Mouse (Mus musculus) embryonic stem cell, embryonic (primary cell): ENCODE measurements around the gene Wdr13.

Experiments used
- CTCF ChIA-PET, 4 experiments: fragments of 300-600 bp in 2 of 4; fragments of 350-600 bp in 2 of 4; sonication (Branson Sonifier 250); formaldehyde crosslinking; loops; one replicate each; lab custom pipeline; 2022; ENCODE audit warnings: inconsistent platforms in 2 of 4; lab: Charles Lee
- POLR2A ChIA-PET, 4 experiments: fragments of 300-600 bp in 2 of 4; fragments of 350-600 bp in 2 of 4; sonication (Branson Sonifier 250); formaldehyde crosslinking; loops; one replicate each; lab custom pipeline; 2022; ENCODE audit warnings: antibody characterized with exemption in 4 of 4, inconsistent platforms in 1 of 4; lab: Charles Lee

Gene Wdr13

GRCm38 (mm10) chrX:8132017-8132976, at the start of gene Wdr13:
Gene Wdr13 (minus strand): TSS chrX:8132892.
- ChIA-PET POLR2A (interaction anchor here (0.6 to 6.3 kb wide), 51 partner anchors 8 to 1145 kb away, joined by 3 to 92 read pairs (median 3); partner anchors contain the start of genes Rbm3 (in 3 of the 4), Ebp (in 2 of the 4), Hdac6 (in 2 of the 4) and Suv39h1 (in 2 of the 4)), CTCF (interaction anchor here in 1 of 4 experiments (0.7 kb wide), 1 partner anchor 706 kb away, joined by 4 read pairs; no protein-coding TSS in a partner anchor)

GRCm38 (mm10) chrX:8179646-8180045, 47.0 kb upstream of the Wdr13 start:
- POLR2A ChIA-PET = interaction anchor here in 2 of 4 experiments (1.0 to 1.3 kb wide), 3 partner anchors 13 to 34 kb away, joined by 3 read pairs; partner anchors contain the start of gene Rbm3 (in 1 of the 2)
- CTCF ChIA-PET = interaction anchor here in 1 of 4 experiments (0.6 kb wide), 1 partner anchor 789 kb away, joined by 4 read pairs; no protein-coding TSS in a partner anchor

DNA sequence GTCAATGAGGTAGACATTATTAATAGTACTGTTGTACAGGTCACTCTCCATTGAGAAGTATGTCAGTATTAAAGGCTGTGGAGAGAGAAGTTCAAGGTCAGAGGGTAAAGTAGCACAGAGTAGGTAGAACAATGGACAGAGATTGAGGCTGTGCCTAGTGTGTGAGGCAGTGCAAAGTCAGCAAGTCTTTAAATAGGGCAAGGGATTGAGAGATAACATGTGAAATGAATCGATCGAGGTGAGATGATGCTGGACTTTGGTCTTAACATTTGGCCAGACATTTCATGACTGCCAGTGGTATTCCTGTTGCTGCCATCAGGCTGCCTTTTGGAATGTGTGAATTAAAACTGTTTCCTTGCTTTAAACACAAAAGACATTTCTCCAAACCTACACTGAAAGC, 46.2 kb upstream of the Wdr13 start:
- POLR2A ChIA-PET = interaction anchor here in 1 of 4 experiments (1.1 to 1.3 kb wide), 2 partner anchors 13 to 17 kb away, joined by 3 read pairs; no protein-coding TSS in a partner anchor
- CTCF ChIA-PET = interaction anchor here in 1 of 4 experiments (0.6 kb wide), 1 partner anchor 789 kb away, joined by 4 read pairs; no protein-coding TSS in a partner anchor

DNA sequence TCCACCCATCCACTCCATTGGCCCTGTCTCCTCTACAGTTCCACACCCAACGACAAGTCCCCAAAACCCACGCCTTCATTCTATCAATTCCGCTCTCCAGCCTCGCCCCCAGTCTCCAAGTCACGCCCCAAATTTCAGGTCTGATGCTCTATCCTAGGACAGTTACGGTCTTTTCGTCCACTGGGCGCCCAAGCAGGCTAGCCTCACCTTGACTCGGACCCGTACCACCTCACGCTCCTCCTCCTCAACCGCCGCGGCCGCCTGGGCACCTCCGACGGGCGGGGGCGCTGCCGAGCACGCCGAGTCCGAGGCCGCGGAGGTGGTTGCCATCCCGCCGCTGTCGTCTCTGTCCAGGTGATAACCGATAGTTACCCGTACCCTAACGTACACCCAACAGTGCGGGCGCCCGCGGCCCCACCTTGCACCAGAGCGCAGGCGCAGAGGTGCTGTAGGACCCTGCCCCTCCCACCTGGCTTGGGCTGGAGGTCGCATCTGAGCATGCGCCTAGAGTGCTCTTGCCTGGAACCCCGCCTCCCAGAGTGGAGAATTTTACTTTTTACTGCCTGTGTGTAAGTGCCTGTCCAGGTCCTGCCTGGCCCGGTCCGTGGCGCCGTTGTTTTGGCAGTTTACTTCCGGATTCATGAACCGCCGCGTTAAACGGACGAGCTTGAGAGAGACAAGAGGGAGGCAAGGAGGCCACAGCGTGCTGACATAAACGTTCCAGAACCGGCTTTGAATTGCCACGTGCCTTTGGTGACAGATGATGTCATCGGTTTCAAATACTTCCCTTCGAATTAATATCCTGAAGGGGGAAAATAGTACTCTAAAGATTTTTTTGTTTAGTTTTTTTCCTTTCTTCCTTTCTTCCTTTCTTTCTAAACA, 43.1 kb upstream of the Wdr13 start, which contains the start of gene Tbc1d25:
TSS of gene Tbc1d25 (minus strand) at position 678 of the 882 bp plus-strand sequence.
- ChIA-PET CTCF (interaction anchor here in 1 of 4 experiments (0.5 kb wide), 1 partner anchor 924 kb away, joined by 3 read pairs; no protein-coding TSS in a partner anchor), POLR2A (interaction anchor here in 3 of 4 experiments (0.6 to 1.6 kb wide), 6 partner anchors 11 to 31 kb away, joined by 3 to 7 read pairs (median 6); partner anchors contain the start of genes Porcn (in 1 of the 3) and Rbm3 (in 1 of the 3))

- ChIA-PET POLR2A (interaction anchor here in 3 of 4 experiments (0.6 to 1.6 kb wide), 8 partner anchors 10 to 35 kb away, joined by 3 to 7 read pairs (median 4); partner anchors contain the start of genes Porcn (in 1 of the 3) and Rbm3 (in 1 of the 3)), CTCF (no interaction called here)
Observed at GRCm38 (mm10) chrX:8175169-8175503, 42.4 kb upstream of the Wdr13 start.

- ChIA-PET POLR2A (interaction anchor here (0.6 to 2.3 kb wide), 17 partner anchors 9 to 59 kb away, joined by 3 to 10 read pairs (median 4); partner anchors contain the start of genes Porcn (in 1 of the 4), Rbm3 (in 1 of the 4) and Wdr13 (in 1 of the 4)), CTCF (interaction anchor here in 1 of 4 experiments (0.6 kb wide), 1 partner anchor 67 kb away, joined by 11 read pairs; no protein-coding TSS in a partner anchor)
Observed at GRCm38 (mm10) chrX:8167716-8168647, 35.3 kb upstream of the Wdr13 start.

DNA sequence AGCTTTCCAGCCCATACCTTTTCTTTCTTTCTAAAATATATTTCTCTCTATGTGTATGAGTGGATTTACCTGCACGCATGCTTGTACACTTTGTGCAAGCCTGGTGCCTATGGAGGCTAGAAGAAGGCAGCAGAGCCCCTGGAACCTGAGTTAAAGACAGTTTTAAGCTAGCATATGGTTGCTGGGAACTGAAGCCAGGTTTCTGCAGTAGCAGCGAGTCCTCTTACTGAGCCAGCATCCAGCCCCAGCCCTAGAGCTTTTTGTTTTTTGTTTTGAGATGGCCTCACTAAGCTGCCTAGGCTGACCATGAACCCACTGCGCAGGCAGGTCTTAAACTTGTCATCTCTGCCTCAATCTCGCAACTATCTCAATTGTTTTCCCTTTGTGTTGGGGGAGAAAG, 31.8 kb upstream of the Wdr13 start:
- CTCF ChIA-PET = interaction anchor here in 3 of 4 experiments (0.6 to 1.2 kb wide), 7 partner anchors 8 to 848 kb away, joined by 3 to 11 read pairs (median 5); no protein-coding TSS in a partner anchor
- POLR2A ChIA-PET = interaction anchor here (0.6 to 2.2 kb wide), 25 partner anchors 8 to 401 kb away, joined by 3 to 12 read pairs (median 3); partner anchors contain the start of genes Rbm3 (in 2 of the 4), Ftsj1 (in 1 of the 4) and Wdr13 (in 1 of the 4)

- CTCF ChIA-PET = interaction anchor here in 1 of 4 experiments (0.7 kb wide), 1 partner anchor 449 kb away, joined by 3 read pairs; the partner anchor contains the start of gene Wdr45
- POLR2A ChIA-PET = interaction anchor here in 2 of 4 experiments (1.2 to 2.4 kb wide), 4 partner anchors 9 to 18 kb away, joined by 5 to 17 read pairs (median 8); partner anchors contain the start of gene Rbm3 (in 2 of the 2)
Observed at GRCm38 (mm10) chrX:8163076-8163475, 30.4 kb upstream of the Wdr13 start.

DNA sequence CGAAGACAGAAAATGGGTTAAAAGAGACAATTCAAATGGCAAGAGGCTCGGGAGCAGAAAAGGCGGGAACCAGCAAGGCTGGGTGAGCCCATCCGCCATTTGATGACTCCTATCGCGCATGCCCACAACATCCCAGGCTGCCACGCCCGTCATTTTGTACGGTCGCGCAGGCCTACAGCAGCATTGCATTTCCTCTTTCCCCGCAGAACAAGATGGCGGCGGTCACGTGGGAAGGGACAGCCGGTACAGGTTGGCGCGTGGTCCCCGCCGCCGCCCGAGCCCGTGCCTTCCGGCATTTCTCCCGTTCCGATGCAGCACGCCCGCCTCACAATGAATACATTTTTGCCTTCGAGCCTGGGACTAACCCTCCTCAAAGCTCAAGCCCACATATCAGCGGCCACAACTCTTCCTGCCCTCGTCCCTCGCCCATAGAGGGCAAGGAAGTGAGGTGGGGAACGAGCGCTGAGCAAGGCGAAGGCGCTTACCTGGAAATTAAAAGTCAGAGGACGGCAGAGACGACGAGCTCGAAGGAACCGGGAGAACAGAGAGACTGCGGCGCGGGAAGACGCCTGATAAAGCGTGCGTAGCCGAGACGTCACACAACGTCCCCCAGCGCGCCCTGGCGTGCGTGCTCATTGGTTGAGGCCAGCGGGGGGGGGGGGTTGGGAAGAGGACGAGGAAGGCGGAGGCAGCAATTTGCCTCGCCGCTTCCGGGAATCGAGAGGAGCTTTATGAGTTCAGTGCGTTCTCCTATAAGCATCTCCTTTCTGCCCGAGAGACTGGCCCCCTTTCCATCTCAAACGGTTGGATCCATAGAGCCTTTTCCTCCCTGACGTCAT, 12.7 kb upstream of the Wdr13 start, which contains the start of gene Rbm3:
TSS of gene Rbm3 (minus strand) at position 728 of the 839 bp plus-strand sequence.
- CTCF ChIA-PET = interaction anchor here in 1 of 4 experiments (0.6 kb wide), 1 partner anchor 528 kb away, joined by 3 read pairs; no protein-coding TSS in a partner anchor
- POLR2A ChIA-PET = interaction anchor here (0.6 to 5.4 kb wide), 78 partner anchors 7 to 571 kb away, joined by 3 to 92 read pairs (median 4); partner anchors contain the start of genes Wdr13 (in 3 of the 4), Ebp (in 2 of the 4), Ftsj1 (in 2 of the 4) and Hdac6 (in 2 of the 4)

GRCm38 (mm10) chrX:8143750-8144149, 11.1 kb upstream of the Wdr13 start:
- ChIA-PET CTCF (interaction anchor here in 1 of 4 experiments (1.0 kb wide), 1 partner anchor 410 kb away, joined by 3 read pairs; no protein-coding TSS in a partner anchor), POLR2A (interaction anchor here in 2 of 4 experiments (0.6 to 5.4 kb wide), 18 partner anchors 8 to 421 kb away, joined by 3 to 92 read pairs (median 4); partner anchors contain the start of genes Wdr13 (in 2 of the 2), Ebp (in 1 of the 2), Gm45208 (in 1 of the 2) and Porcn (in 1 of the 2))

DNA sequence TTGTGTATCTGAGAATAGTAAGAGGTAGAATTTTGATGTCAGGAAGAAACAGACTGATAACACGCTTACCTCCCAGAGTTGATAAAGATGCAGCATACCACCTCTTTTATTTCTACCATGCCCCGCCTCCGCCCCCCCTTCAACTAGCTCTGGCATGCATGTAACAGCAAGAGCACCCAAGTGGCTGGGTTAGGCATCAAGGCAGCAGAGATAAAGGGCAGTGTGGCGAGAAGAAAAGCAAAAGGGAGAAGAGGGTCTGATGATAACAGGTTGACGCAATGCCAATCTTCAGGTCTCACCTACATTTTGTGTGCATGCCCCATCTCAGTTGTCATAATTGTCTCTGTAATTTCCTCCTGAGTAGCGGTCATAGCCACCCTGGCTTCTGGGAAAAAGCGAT, 10.3 kb upstream of the Wdr13 start:
- CTCF ChIA-PET = no interaction called here
- POLR2A ChIA-PET = interaction anchor here in 3 of 4 experiments (0.6 to 5.8 kb wide), 9 partner anchors 10 to 675 kb away, joined by 3 to 85 read pairs (median 4); partner anchors contain the start of genes Wdr13 (in 3 of the 3) and Porcn (in 1 of the 3)

- CTCF ChIA-PET = no interaction called here
Observed at GRCm38 (mm10) chrX:8141058-8141457, 8.4 kb upstream of the Wdr13 start.

GRCm38 (mm10) chrX:8140446-8140845, 7.8 kb upstream of the Wdr13 start:
- CTCF ChIA-PET = no interaction called here
- POLR2A ChIA-PET = interaction anchor here in 3 of 4 experiments (0.9 to 5.8 kb wide), 26 partner anchors 8 to 375 kb away, joined by 3 to 48 read pairs (median 4); partner anchors contain the start of genes Wdr13 (in 2 of the 3), Ftsj1 (in 1 of the 3), Porcn (in 1 of the 3) and Was (in 1 of the 3)

More at GRCm38 (mm10) chrX:8141058-8141457, 8.4 kb upstream of the Wdr13 start:
- POLR2A ChIA-PET = interaction anchor here in 3 of 4 experiments (1.0 to 5.8 kb wide), 17 partner anchors 9 to 139 kb away, joined by 3 to 48 read pairs (median 5); partner anchors contain the start of genes Wdr13 (in 2 of the 3), Ftsj1 (in 1 of the 3), Porcn (in 1 of the 3) and Was (in 1 of the 3)

GRCm38 (mm10) chrX:8139480-8139879, 6.8 kb upstream of the Wdr13 start:
- CTCF ChIA-PET = interaction anchor here in 2 of 4 experiments (0.6 to 1.3 kb wide), 2 partner anchors 25 to 144 kb away, joined by 3 read pairs; no protein-coding TSS in a partner anchor
- POLR2A ChIA-PET = interaction anchor here in 3 of 4 experiments (0.5 to 5.8 kb wide), 27 partner anchors 8 to 374 kb away, joined by 3 to 48 read pairs (median 5); partner anchors contain the start of genes Ftsj1 (in 1 of the 3), Porcn (in 1 of the 3), Rbm3 (in 1 of the 3) and Was (in 1 of the 3)
